Mouse (Mus musculus): ENCODE measurements around the gene Izumo1. TPM values are rescaled to one million over a fixed set of nuclear protein-coding genes. Genes with fewer than 3 reads are reported as not detected.
A peak's percentile ranks its signal among the peaks of the same experiment; 100 is the strongest.

Izumo1 gene
- polyA plus RNA-seq, 1 experiment = 0.34 TPM

- Histone ChIP-seq H3K27ac (ENCODE audit: insufficient read depth, low read depth, low read length) (peak overlapping the region; percentile 24; the same call in 1 of the 2 replicates), H3K36me3 (ENCODE audit: control insufficient read depth, insufficient read depth, low read length) (no peaks in the 10 kb centered on the region), H3K4me3 (ENCODE audit: insufficient read depth, low read depth, low read length) (peak overlapping the region; percentile 41; the same call in 1 of the 2 replicates), H3K27me3 (replicated peaks; ENCODE audit: control insufficient read depth, insufficient read depth, low read length) (no peaks in the 10 kb centered on the region), H3K4me1 (ENCODE audit: control insufficient read depth, insufficient read depth, low read length) (no peaks in the 10 kb centered on the region; the same call in 1 of the 2 replicates)
- 69% methylated on average over 5 of the region's 5 CpGs for WGBS
- no peak for DNase-seq
- TF ChIP-seq CTCF (conservative IDR thresholded peaks at IDR 0.05; ENCODE audit: insufficient read depth, insufficient read length, low read depth, low read length) (no peak), POLR2A (IDR thresholded peaks at IDR 0.05; ENCODE audit: low read depth, low read length) (no peak)
Measured at GRCm38 (mm10) chr7:45642083-45642482, 20.5 kb downstream of the Izumo1 start.

- H3K36me3 ChIP-seq (ENCODE audit: control insufficient read depth, insufficient read depth, low read length) = no peaks in the 10 kb centered on the region
- 0 out of 2 replicates have a peak overlapping the region, but pooled peaks have one; percentile 10 for H3K27ac ChIP-seq (ENCODE audit: insufficient read depth, low read depth, low read length)
- peak overlapping the region; percentile 48 for H3K4me3 ChIP-seq (ENCODE audit: insufficient read depth, low read depth, low read length)
- 48% methylated on average over 16 of the region's 16 CpGs for WGBS
- TF ChIP-seq CTCF (conservative IDR thresholded peaks at IDR 0.05; ENCODE audit: insufficient read depth, insufficient read length, low read depth, low read length) = no peak
- DNase-seq = no peak
- H3K27me3 ChIP-seq (replicated peaks; ENCODE audit: control insufficient read depth, insufficient read depth, low read length) = no peaks in the 10 kb centered on the region
- H3K4me1 ChIP-seq (ENCODE audit: control insufficient read depth, insufficient read depth, low read length) = no peaks in the 10 kb centered on the region; the same call in 1 of the 2 replicates
Measured at GRCm38 (mm10) chr7:45642503-45643255, 21.1 kb downstream of the Izumo1 start.

GRCm38 (mm10) chr7:45643441-45644178 is 22.0 kb downstream of the Izumo1 start:
- Histone ChIP-seq H3K36me3 (ENCODE audit: control insufficient read depth, insufficient read depth, low read length) (no peaks in the 10 kb centered on the region), H3K27ac (ENCODE audit: insufficient read depth, low read depth, low read length) (peak overlapping the region; percentile 26; the same call in 1 of the 2 replicates), H3K4me1 (ENCODE audit: control insufficient read depth, insufficient read depth, low read length) (no peaks in the 10 kb centered on the region), H3K4me3 (ENCODE audit: insufficient read depth, low read depth, low read length) (peak overlapping the region; percentile 48), H3K27me3 (replicated peaks; ENCODE audit: control insufficient read depth, insufficient read depth, low read length) (no peaks in the 10 kb centered on the region)
- 15% methylated on average over 28 of the region's 28 CpGs for WGBS
- peak; percentile 93 for DNase-seq
- TF ChIP-seq CTCF (conservative IDR thresholded peaks at IDR 0.05; ENCODE audit: insufficient read depth, insufficient read length, low read depth, low read length) (no peak), POLR2A (IDR thresholded peaks at IDR 0.05; ENCODE audit: low read depth, low read length) (no peak)

GRCm38 (mm10) chr7:45644183-45644582 is 22.6 kb downstream of the Izumo1 start:
- TF ChIP-seq CTCF (conservative IDR thresholded peaks at IDR 0.05; ENCODE audit: insufficient read depth, insufficient read length, low read depth, low read length) = no peak
- TF ChIP-seq POLR2A (IDR thresholded peaks at IDR 0.05; ENCODE audit: low read depth, low read length) = no peak

GRCm38 (mm10) chr7:45644872-45645590 is 23.4 kb downstream of the Izumo1 start:
- H3K4me3 ChIP-seq (ENCODE audit: insufficient read depth, low read depth, low read length) = no peak overlapping the region
- no peak for DNase-seq
- no peaks in the 10 kb centered on the region for H3K27me3 ChIP-seq (replicated peaks; ENCODE audit: control insufficient read depth, insufficient read depth, low read length)
- no peak overlapping the region for H3K27ac ChIP-seq (ENCODE audit: insufficient read depth, low read depth, low read length)
- TF ChIP-seq POLR2A (IDR thresholded peaks at IDR 0.05; ENCODE audit: low read depth, low read length) = no peak
- WGBS = 85% methylated on average over 6 of the region's 6 CpGs
- H3K4me1 ChIP-seq (ENCODE audit: control insufficient read depth, insufficient read depth, low read length) = no peaks in the 10 kb centered on the region
- no peaks in the 10 kb centered on the region for H3K36me3 ChIP-seq (ENCODE audit: control insufficient read depth, insufficient read depth, low read length)

More at GRCm38 (mm10) chr7:45644183-45644582, 22.6 kb downstream of the Izumo1 start:
- H3K4me1 ChIP-seq (ENCODE audit: control insufficient read depth, insufficient read depth, low read length) = no peaks in the 10 kb centered on the region
- no peaks in the 10 kb centered on the region for H3K27me3 ChIP-seq (replicated peaks; ENCODE audit: control insufficient read depth, insufficient read depth, low read length)
- H3K36me3 ChIP-seq (ENCODE audit: control insufficient read depth, insufficient read depth, low read length) = no peaks in the 10 kb centered on the region
- H3K4me3 ChIP-seq (ENCODE audit: insufficient read depth, low read depth, low read length) = peak overlapping the region; percentile 16
- WGBS = 21% methylated on average over 18 of the region's 18 CpGs
- DNase-seq = no peak
- peak overlapping the region; percentile 26; the same call in 1 of the 2 replicates for H3K27ac ChIP-seq (ENCODE audit: insufficient read depth, low read depth, low read length)

GRCm38 (mm10) chr7:45645591-45645971 is 24.0 kb downstream of the Izumo1 start:
- no peaks in the 10 kb centered on the region for H3K4me1 ChIP-seq (ENCODE audit: control insufficient read depth, insufficient read depth, low read length)
- H3K27me3 ChIP-seq (replicated peaks; ENCODE audit: control insufficient read depth, insufficient read depth, low read length) = no peaks in the 10 kb centered on the region
- H3K4me3 ChIP-seq (ENCODE audit: insufficient read depth, low read depth, low read length) = no peak overlapping the region
- DNase-seq = no peak
- H3K36me3 ChIP-seq (ENCODE audit: control insufficient read depth, insufficient read depth, low read length) = no peaks in the 10 kb centered on the region
- TF ChIP-seq CTCF (conservative IDR thresholded peaks at IDR 0.05; ENCODE audit: insufficient read depth, insufficient read length, low read depth, low read length) (no peak), POLR2A (IDR thresholded peaks at IDR 0.05; ENCODE audit: low read depth, low read length) (no peak)
- no peak overlapping the region for H3K27ac ChIP-seq (ENCODE audit: insufficient read depth, low read depth, low read length)
- 88% methylated on average over 7 of the region's 7 CpGs for WGBS
